21 mouse cellular contexts compared by ENCODE assay signal in genomic region chr10:31515897-31516296, GRCm38 (mm10).
DNase-seq lines count a peak whose midpoint lies in the region; ATAC-seq lines count a peak whose summit lies in the region.
"Had no signal": no experiment of that assay in that cellular context is flagged by ENCODE, and none has a peak within 500 bp of the region (broad histone marks: within the 10 kb centered on the region; RNA-seq: fewer than 3 reads in every experiment).

No protein-coding gene starts in this region.

- no peak overlapping the region for H3K4me2 ChIP-seq in forebrain, embryonic 13.5 days
- H3K4me2 ChIP-seq in forebrain, embryonic 11.5 days (ENCODE audit: low read depth, low read length, severe bottlenecking): no peak overlapping the region
- no peak overlapping the region for H3K4me2 ChIP-seq in midbrain, embryonic 13.5 days (replicated peaks)
- no peak overlapping the region for H3K4me2 ChIP-seq in midbrain, embryonic 16.5 days (ENCODE audit: low read length)
- H3K4me2 ChIP-seq: embryonic facial prominence, embryonic 12.5 days; heart, embryonic 15.5 days had no signal

- H3K9me3 ChIP-seq in forebrain, embryonic 13.5 days (replicated peaks): no peaks in the 10 kb centered on the region
- no peaks in the 10 kb centered on the region for H3K9me3 ChIP-seq in forebrain, embryonic 11.5 days (ENCODE audit: control insufficient read depth, low read length)
- no peaks in the 10 kb centered on the region for H3K9me3 ChIP-seq in midbrain, embryonic 13.5 days
- H3K9me3 ChIP-seq in midbrain, embryonic 16.5 days (replicated peaks; ENCODE audit: control insufficient read depth, low read length, poor library complexity, severe bottlenecking): no peaks in the 10 kb centered on the region
- H3K9me3 ChIP-seq: embryonic facial prominence, embryonic 12.5 days; heart, embryonic 15.5 days had no signal

- H3K4me1 ChIP-seq in forebrain, embryonic 13.5 days: 0 out of 2 replicates have a peak, but pooled peaks cover 7% of the 10 kb centered on the region
- no peaks in the 10 kb centered on the region for H3K4me1 ChIP-seq in forebrain, embryonic 11.5 days (replicated peaks; ENCODE audit: control insufficient read depth, insufficient read depth, low read length)
- peaks cover 6% of the 10 kb centered on the region; the same call in 1 of the 2 replicates for H3K4me1 ChIP-seq in midbrain, embryonic 13.5 days (replicated peaks)
- no peaks in the 10 kb centered on the region for H3K4me1 ChIP-seq in midbrain, embryonic 16.5 days (ENCODE audit: control insufficient read depth, insufficient read depth, low read length)
- H3K4me1 ChIP-seq: embryonic facial prominence, embryonic 12.5 days; heart, embryonic 15.5 days had no signal

- no peaks in the 10 kb centered on the region for H3K36me3 ChIP-seq in forebrain, embryonic 13.5 days (ENCODE audit: poor library complexity, severe bottlenecking)
- no peaks in the 10 kb centered on the region for H3K36me3 ChIP-seq in forebrain, embryonic 11.5 days (ENCODE audit: control insufficient read depth, insufficient read depth, low read length)
- H3K36me3 ChIP-seq in midbrain, embryonic 13.5 days: no peaks in the 10 kb centered on the region
- H3K36me3 ChIP-seq in midbrain, embryonic 16.5 days (ENCODE audit: control insufficient read depth, insufficient read depth, low read length): no peaks in the 10 kb centered on the region
- H3K36me3 ChIP-seq: embryonic facial prominence, embryonic 12.5 days; heart, embryonic 15.5 days had no signal

- peak overlapping the region; percentile 2; the same call in 1 of the 2 replicates for H3K27ac ChIP-seq in forebrain, embryonic 13.5 days
- no peak overlapping the region for H3K27ac ChIP-seq in forebrain, embryonic 11.5 days (ENCODE audit: low read depth, low read length)
- H3K27ac ChIP-seq in midbrain, embryonic 13.5 days: no peak overlapping the region
- no peak overlapping the region for H3K27ac ChIP-seq in midbrain, embryonic 16.5 days (ENCODE audit: low read length)
- H3K27ac ChIP-seq: embryonic facial prominence, embryonic 12.5 days; gastrocnemius, adult 2 months; heart, embryonic 15.5 days; macrophage had no signal

- WGBS in forebrain, embryonic 13.5 days: 52% methylated on average over 1 of the region's 1 CpGs
- 76% methylated on average over 1 of the region's 1 CpGs for WGBS in forebrain, embryonic 11.5 days
- 74% methylated on average over 1 of the region's 1 CpGs for WGBS in midbrain, embryonic 13.5 days
- 61% methylated on average over 1 of the region's 1 CpGs for WGBS in midbrain, embryonic 16.5 days

- H3K9ac ChIP-seq in forebrain, embryonic 13.5 days: no peak overlapping the region
- H3K9ac ChIP-seq in forebrain, embryonic 11.5 days (ENCODE audit: low read length): no peak overlapping the region
- H3K9ac ChIP-seq in midbrain, embryonic 13.5 days (replicated peaks): no peak overlapping the region
- no peak overlapping the region for H3K9ac ChIP-seq in midbrain, embryonic 16.5 days (ENCODE audit: low read depth, low read length)
- H3K9ac ChIP-seq: embryonic facial prominence, embryonic 12.5 days; heart, embryonic 15.5 days had no signal

- DNase-seq in forebrain, embryonic 11.5 days (ENCODE audit: low spot score): no peak
- peak; percentile 68 for DNase-seq in mesoderm, embryonic 11.5 days (ENCODE audit: low read depth, low spot score)
- DNase-seq in frontal cortex, postnatal 36 days (ENCODE audit: low spot score in 2 of 2): no peak
- no peak for DNase-seq in lung, adult 18-20 months
- DNase-seq in spleen, postnatal 14 days (ENCODE audit: low spot score in 2 of 2): no peak
- DNase-seq: adrenal gland, postnatal 14 days; cerebellum, adult 9-11 months; gastrocnemius, adult 2 months; heart, adult 18-20 months; kidney, postnatal 14 days; liver; lung, adult 2 months; retina, postnatal 1 day; thymus, adult 2 months had no signal

- peak; percentile 87 for ATAC-seq in forebrain, embryonic 13.5 days
- ATAC-seq in forebrain, embryonic 11.5 days (replicated peaks; ENCODE audit: low FRiP score): no peak; the same call in 1 of the 2 replicates
- ATAC-seq in midbrain, embryonic 13.5 days: 0 out of 2 replicates have a peak, but pooled peaks have one; percentile 27
- no peak for ATAC-seq in midbrain, embryonic 16.5 days

- no peaks in the 10 kb centered on the region for H3K27me3 ChIP-seq in forebrain, embryonic 13.5 days
- no peaks in the 10 kb centered on the region for H3K27me3 ChIP-seq in forebrain, embryonic 11.5 days (ENCODE audit: control insufficient read depth, insufficient read depth, low read length)
- no peaks in the 10 kb centered on the region for H3K27me3 ChIP-seq in midbrain, embryonic 13.5 days
- H3K27me3 ChIP-seq in midbrain, embryonic 16.5 days (ENCODE audit: control insufficient read depth, insufficient read depth, low read depth, low read length): no peaks in the 10 kb centered on the region
- H3K27me3 ChIP-seq: embryonic facial prominence, embryonic 12.5 days; heart, embryonic 15.5 days had no signal

- H3K4me3 ChIP-seq in forebrain, embryonic 13.5 days: no peak overlapping the region
- H3K4me3 ChIP-seq in forebrain, embryonic 11.5 days (ENCODE audit: low read depth, low read length): no peak overlapping the region
- H3K4me3 ChIP-seq in midbrain, embryonic 13.5 days (replicated peaks): no peak overlapping the region
- no peak overlapping the region for H3K4me3 ChIP-seq in midbrain, embryonic 16.5 days (ENCODE audit: low read depth, low read length)
- H3K4me3 ChIP-seq: embryonic facial prominence, embryonic 12.5 days; gastrocnemius, adult 2 months; heart, embryonic 15.5 days; myocyte had no signal

Comparison
In these comparisons a context has a peak if more than half of its experiments do, and no peak if none do; other contexts are left out.
1. ATAC-seq: peak in forebrain, embryonic 13.5 days (single experiment) and midbrain, embryonic 13.5 days (single experiment); none in forebrain, embryonic 11.5 days (single experiment) and midbrain, embryonic 16.5 days (single experiment).